Mouse (Mus musculus): Measurements from ENCODE around the gene Prss43.

GRCm38 (mm10) chr9:110877353-110877752 is 50.9 kb downstream of the Prss43 start:
- no peak for TF ChIP-seq CTCF (conservative IDR thresholded peaks at IDR 0.05; ENCODE audit: low read length)
- no peak for TF ChIP-seq POU5F1 (IDR thresholded peaks at IDR 0.05; ENCODE audit: borderline replicate concordance, low read length)
- TF ChIP-seq NANOG (IDR thresholded peaks at IDR 0.05; ENCODE audit: borderline replicate concordance, low read length): no peak

All from E14TG2a.4 (cell line).